Mouse (Mus musculus) kidney, postnatal 4 days (tissue): ENCODE data around the gene Aifm2.
A peak's percentile ranks its signal among the peaks of the same experiment; 100 is the strongest.

Experiments used
- DNase-seq, 2 experiments: peaks; one replicate each; pipeline ENCODE4 v3.0.0; 2021; ENCODE audit warnings: mixed read lengths in 2 of 2

Aifm2 gene

DNA sequence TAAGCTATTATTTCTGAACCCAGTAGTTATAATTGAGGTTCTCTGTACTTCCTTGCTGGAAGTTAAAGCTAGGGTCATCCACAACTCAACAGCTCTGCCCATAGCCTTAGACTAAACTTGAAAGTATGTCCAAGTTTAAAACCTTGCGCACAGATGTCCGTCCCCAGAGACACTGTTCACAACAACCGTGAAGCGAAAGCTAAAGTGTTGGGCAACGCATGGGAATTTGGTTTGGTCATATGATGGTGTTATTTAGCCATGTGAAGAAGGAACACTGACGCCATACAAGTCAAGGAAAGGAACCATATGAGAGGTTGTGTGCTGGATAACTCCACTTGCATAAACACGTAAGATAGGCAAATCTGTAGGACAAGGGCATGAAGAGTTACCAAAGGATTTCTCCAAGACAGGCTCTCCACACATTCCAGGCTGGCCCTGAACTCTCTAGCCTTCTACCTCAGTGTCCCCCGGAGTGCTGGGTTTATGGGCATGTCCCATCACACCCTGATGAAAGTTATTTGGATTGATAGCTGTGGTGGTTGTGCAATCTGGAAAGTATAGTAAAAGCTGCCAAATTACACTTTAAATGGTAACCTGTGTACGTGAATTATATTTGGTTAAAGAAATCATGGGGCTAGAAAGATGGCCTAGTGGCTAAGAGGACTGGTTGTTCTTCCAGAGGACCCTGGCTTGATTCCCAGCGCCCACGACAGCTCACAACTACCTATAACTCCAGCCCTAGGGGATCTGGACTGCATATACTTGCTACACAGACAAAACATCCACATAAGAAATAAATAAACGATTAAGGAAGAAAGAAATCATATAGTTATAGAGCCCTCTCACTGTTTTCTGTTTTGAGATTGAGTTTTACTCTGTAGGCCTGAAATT, 2.6 kb downstream of the Aifm2 start:
- DNase-seq: no peak

DNA sequence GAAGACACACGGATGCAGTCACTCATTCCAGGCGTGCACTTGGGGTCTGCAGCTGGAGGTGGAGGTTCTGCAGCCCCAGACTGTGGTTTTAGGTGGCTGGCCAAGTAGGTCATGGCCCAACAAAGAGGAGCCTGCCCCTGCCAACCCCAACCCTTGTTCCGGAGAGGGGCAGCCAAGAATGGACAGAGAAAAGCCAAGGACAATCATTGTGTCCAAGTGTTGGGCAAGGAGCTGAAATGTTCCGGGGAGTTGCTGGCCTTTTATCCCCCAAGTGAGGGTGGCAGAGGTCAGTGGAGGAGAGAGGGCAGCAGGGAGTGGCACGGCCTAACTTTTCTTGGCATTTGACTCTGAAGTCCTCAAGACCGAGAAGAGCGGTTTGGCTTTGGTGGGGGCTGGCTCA, 5.3 kb downstream of the Aifm2 start:
- no peak for DNase-seq

DNA sequence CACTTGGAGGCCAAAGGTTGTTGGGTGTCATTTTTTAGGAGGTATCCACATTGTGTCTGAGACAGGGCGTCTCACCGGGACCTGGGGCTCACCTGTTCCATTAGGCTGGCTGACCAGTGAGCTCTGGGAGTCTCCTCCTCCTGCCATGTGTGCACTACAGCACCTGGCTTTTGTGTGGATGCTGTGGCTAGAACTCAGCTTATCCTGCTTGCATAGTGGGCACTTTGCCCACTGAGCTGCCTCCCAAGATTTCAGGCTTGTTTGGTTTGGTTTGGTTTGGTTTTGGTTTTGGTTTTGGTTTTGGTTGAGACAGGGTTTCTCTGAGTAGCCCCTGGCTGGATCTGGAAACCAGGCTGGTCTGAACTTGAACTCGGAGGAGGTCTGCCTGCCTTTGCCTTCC, 7.2 kb downstream of the Aifm2 start:
- no peak for DNase-seq

GRCm38 (mm10) chr10:61723271-61723670, 8.2 kb downstream of the Aifm2 start:
- DNase-seq: no peak

GRCm38 (mm10) chr10:61729181-61729580, 14.1 kb downstream of the Aifm2 start:
- peak in 1 of 2 experiments; percentile 31 for DNase-seq

GRCm38 (mm10) chr10:61730171-61730570, 15.1 kb downstream of the Aifm2 start:
- DNase-seq: no peak

DNA sequence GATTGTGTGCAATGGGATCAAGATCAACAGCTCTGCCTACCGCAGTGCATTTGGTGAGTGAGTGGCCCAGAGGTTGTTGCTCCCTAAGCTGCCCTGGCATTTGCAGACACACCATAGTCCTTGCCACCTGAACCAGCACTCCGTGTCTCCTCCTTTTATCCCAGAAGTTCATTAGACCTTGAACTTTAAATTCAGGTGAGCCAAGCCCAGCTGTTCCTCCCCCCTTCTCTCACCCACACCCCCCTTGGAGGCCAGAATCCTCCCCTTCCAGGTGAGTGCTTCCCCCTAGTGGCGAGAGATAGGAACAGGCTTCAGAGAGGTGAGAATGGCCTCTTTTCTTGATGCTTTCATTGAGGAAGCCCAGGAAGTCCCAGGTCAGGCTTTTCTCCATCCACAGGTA, 19.3 kb downstream of the Aifm2 start:
- DNase-seq: peak; percentile 39 to 63

- peak; percentile 36 to 41 for DNase-seq
These were observed 21.6 kb downstream of the Aifm2 start for GRCm38 (mm10) chr10:61736671-61737078.

- no peak for DNase-seq
These were observed 22.5 kb downstream of the Aifm2 start for GRCm38 (mm10) chr10:61737537-61737936.

DNA sequence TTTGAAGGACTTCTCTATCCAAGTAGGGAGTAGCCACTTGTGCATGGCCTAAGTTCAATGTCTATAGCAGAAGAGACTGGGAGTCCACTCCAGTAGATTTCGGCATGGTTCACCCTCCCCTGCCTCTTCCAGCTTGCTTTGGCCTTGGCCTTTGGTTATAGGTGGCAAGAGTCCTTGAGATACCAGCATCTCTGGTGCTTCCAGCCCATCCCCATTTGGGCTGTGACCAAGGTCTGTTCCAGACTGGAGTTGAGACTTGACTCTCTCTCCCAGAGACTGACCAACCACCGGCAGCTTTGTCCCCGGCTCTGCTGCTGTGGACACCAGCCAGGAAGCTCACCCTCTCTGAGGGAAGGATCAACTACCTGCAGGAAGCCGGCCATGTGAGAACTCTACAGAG, 23.1 kb downstream of the Aifm2 start:
- no peak for DNase-seq

- no peak for DNase-seq
These were observed 26.2 kb downstream of the Aifm2 start for GRCm38 (mm10) chr10:61741306-61741705.

GRCm38 (mm10) chr10:61741873-61742272, 26.8 kb downstream of the Aifm2 start:
- DNase-seq: no peak

DNA sequence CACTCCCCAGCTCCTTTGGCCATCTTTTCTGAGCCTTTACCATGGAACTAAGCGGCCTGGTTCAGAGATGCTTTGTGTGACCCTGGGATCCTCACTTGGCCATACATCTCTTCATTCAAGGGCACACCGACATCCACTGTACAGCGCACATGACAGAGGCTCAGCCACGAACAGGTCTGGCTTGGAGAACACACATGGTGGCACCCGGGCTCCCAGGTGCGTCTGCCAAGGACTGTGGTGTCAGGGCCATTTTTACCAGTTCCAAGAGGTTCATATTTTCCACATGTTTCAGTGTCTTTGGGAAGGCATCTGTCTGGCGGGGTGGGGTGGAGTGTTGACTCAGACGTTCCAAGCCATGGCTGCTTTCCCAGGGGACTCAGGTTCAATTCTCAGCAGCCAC, 27.3 kb downstream of the Aifm2 start:
- DNase-seq: no peak

DNA sequence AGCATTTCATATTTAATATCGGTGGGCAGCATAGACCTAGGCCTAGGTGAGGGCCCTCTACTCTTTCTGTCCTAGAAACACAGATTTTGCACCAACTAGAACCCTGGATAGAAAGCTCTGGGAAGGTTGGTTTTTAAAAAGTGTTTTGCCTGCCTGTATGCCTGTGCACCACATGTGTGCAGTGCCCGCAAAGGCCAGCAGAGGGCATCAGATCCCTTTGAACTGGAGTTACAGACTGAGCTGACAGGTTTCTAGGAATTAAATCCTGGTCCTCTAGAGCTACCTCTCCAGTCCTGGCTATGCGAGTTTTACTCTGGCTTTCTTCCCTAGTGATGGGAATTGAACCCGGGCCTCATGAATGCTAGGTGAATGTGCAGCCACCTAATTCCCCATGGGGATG, 30.1 kb downstream of the Aifm2 start:
- DNase-seq: peak; percentile 76 to 78

DNA sequence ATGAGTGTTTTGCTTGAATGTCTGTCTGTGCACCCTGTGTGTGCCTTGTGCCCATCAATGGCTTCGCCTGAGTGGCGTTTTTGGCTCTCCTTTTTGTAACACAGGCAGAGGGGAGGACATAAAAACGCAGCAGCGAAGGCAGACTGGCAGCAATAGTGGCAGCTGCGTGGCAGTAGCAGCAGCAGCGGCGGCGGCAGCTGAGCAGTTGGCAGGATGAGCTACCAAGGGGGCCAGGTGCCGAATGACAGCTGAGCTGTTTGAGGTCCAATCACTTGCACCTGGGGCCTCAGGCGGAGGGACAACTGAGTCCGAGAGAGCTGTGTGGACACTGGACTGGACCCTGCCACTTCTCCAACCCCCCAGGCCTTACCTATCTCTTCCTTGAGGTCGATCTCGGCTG, 32.2 kb downstream of the Aifm2 start:
- DNase-seq: no peak

DNA sequence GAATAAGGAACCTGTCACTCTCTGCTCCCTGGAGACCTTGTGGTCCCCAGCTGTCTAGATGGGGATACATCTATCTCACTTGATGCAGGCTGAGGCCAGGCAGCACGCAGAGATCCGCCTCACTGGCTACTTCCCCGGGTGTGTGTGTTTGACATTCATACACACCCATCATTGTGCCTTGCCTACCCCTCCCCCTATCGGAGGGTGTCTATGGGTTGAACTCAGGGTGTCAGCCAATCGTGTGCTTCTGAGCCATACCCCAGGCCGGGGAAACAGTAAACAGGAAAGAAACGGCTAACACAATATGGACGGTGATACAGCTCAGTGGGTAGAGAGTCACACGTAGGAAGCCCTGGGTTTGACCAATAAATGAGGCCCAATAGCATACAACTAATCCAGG, 35.0 kb downstream of the Aifm2 start:
- DNase-seq: no peak

DNA sequence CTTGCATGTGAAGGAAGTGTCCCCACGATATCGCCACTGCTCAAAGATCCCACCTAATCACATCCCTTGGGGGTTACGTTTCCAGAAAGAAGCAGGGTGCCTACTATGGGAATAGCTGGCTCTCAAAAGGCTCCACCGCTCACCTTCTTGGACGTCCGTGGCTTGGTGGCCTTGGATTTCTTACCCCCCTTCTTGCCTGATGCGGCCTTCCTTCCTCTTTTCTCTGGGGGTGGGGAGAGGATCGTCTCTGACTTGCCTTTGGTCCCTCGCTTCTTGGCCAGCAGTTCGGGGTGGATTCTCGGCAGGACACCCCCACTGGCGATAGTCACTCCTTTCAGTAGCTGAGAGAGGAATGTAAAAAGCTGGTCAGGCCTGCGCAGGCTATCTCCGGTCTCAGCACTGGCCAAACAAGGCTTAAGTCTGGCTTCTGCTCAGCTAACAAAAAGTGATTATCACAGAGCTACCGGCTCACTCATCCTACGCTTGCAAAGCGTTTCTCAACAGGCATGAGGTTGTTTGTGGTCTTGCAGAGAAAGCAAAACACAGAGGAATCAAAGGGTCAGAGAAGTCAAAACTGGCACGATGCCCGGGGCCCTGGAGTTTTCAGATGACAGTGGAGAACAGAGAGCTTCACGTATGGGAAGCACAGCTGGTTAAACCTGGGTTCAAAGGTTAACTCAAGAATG, 36.6 kb downstream of the Aifm2 start:
- peak; percentile 70 to 83 for DNase-seq

GRCm38 (mm10) chr10:61753071-61753470, 38.0 kb downstream of the Aifm2 start:
- DNase-seq: no peak

- peak; percentile 52 to 67 for DNase-seq
These were observed 42.0 kb downstream of the Aifm2 start for GRCm38 (mm10) chr10:61757022-61757421.

GRCm38 (mm10) chr10:61758904-61759303, 43.8 kb downstream of the Aifm2 start:
- no peak for DNase-seq

DNA sequence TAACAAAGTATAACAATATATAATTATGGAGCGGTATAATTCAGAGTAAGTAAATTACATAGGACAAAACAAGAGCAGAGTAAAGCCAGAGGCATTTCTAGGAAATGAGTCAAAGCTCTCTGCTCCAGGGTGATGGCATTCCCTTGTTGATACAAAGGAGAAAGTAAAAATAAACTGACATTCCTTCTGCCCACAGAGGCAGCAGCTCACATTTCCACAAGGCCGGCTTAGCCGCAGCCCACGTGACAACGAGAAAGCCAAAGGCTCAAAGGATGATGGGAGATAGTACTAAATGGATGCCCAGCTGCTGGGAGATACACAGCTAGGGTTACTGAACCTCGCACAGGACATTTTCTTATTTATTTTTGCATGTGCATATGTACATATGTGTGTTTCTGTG, 44.8 kb downstream of the Aifm2 start:
- peak; percentile 30 to 60 for DNase-seq

DNA sequence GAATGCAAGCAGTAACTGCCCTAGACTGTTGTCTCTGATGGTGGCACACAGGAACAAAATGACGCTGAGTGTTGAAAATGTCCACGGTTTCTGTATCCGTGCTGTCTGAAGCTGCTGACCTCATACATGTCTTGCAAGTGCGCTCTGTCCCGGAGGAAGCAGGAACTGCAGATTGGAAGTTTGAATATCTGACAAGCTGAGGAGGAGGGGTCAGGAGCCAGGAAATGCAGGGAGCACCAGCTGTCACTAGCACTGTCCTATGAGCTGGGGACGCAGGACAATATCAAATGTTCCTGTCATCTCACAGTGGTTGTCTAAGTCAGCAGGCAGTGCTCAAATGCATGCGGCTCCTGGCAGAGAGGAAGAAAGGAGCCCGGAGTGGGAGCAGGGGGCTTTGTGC, 49.6 kb downstream of the Aifm2 start:
- DNase-seq: peak in 1 of 2 experiments; percentile 27

- no peak for DNase-seq
These were observed 50.5 kb downstream of the Aifm2 start for GRCm38 (mm10) chr10:61765558-61765957.

DNA sequence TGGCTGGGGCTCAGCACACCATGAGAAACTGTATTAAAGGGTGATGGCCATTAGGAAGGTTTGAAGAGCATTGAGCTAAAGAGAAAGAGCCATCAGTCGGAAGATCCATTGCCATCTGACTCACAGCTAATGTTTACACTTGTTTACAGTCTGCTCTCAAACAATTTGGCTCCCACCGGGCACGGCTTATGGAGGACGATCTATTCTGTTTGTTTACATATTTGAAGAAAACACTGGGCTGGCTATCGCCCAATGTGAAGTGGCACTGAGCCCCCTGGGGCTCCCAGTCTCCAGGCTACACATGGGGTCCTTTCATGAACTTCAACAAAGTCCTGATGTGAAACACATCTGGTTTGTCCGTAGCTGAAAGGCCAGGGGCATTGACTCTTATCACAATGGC, 51.7 kb downstream of the Aifm2 start:
- DNase-seq: no peak
